Mouse (Mus musculus) limb, embryonic 13.5 days (tissue): Measurements from ENCODE around the gene Reck. TPM values are rescaled to one million over a fixed set of nuclear protein-coding genes. Genes with fewer than 3 reads are reported as not detected.

ENCODE experiments used
- ATAC-seq: fragments of 200-750 bp; cut with Nextera tagmentation; 2 replicates; pipeline ENCODE4 v1.8.0; 2017; ENCODE audit warnings: low read depth, moderate number of reproducible peaks, moderate TSS enrichment; ENCODE audit not compliant: low FRiP score
- H3K27ac ChIP-seq: fragments of 300-500 bp; sonication (generic); 2 replicates; pipeline ENCODE4 v1.5.1; 2015; ENCODE audit warnings: inconsistent platforms, mild to moderate bottlenecking, moderate library complexity
- H3K27me3 ChIP-seq: fragments of 300-500 bp; sonication (generic); 2 replicates; pipeline ENCODE4 v1.6.1; 2015; ENCODE audit warnings: mild to moderate bottlenecking, inconsistent platforms
- H3K36me3 ChIP-seq: fragments of 300-500 bp; sonication (generic); 2 replicates; pipeline ENCODE4 v1.6.1; 2015; ENCODE audit warnings: inconsistent platforms, mild to moderate bottlenecking, moderate library complexity
- H3K4me1 ChIP-seq: fragments of 300-500 bp; sonication (generic); 2 replicates; pipeline ENCODE4 v1.6.1; 2015; ENCODE audit warnings: inconsistent platforms
- H3K4me2 ChIP-seq: fragments of 300-500 bp; sonication (generic); replicated peaks from 2 replicates; pipeline ENCODE4 v1.6.1; 2015; ENCODE audit warnings: inconsistent platforms, mild to moderate bottlenecking, moderate library complexity
- H3K4me3 ChIP-seq: fragments of 300-500 bp; sonication (generic); 2 replicates; pipeline ENCODE4 v1.5.1; 2015; ENCODE audit warnings: moderate library complexity, mild to moderate bottlenecking, inconsistent platforms
- H3K9ac ChIP-seq: fragments of 300-500 bp; sonication (generic); 2 replicates; pipeline ENCODE4 v1.6.1; 2015; ENCODE audit warnings: mild to moderate bottlenecking, inconsistent platforms
- H3K9me3 ChIP-seq: fragments of 300-500 bp; sonication (generic); 2 replicates; pipeline ENCODE4 v1.6.1; 2016; ENCODE audit warnings: inconsistent platforms
- WGBS: fragments of 180-500 bp; shearing (Covaris S2); methylation state at CpG from one replicate; pipeline ENCODE4 v1.1.7; 2015; 5-methylcytosine and 5-hydroxymethylcytosine counted together
- polyA plus RNA-seq: library from polyadenylated mRNA; unstranded; fragments of >200 nt; fragmentation: Nextera tagmentation; extraction: Ambion mirVana; gene quantifications from 2 replicates; pipeline ENCODE4 v1.2.1, GENCODE M21; 2015

Gene Reck
- polyA plus RNA-seq, 1 experiment from 2014 or later = 35.7 TPM

GRCm38 (mm10) chr4:43959523-43960179 lies 84.3 kb downstream of the Reck start:
- Histone ChIP-seq H3K4me3 (0 out of 2 replicates have a peak overlapping the region, but pooled peaks have one; percentile 3), H3K4me2 (peak overlapping the region; percentile 91; the same call in 1 of the 2 replicates), H3K27ac (no peak overlapping the region), H3K9me3 (no peaks in the 10 kb centered on the region), H3K27me3 (0 out of 2 replicates have a peak, but pooled peaks cover 3% of the 10 kb centered on the region), H3K36me3 (no peaks in the 10 kb centered on the region), H3K4me1 (peaks cover 26% of the 10 kb centered on the region), H3K9ac (peak overlapping the region; percentile 35; the same call in 1 of the 2 replicates)
- no peak for ATAC-seq
- 67% methylated on average over 9 of the region's 9 CpGs for WGBS

GRCm38 (mm10) chr4:43960207-43960606 lies 84.9 kb downstream of the Reck start:
- H3K36me3 ChIP-seq = no peaks in the 10 kb centered on the region
- H3K4me2 ChIP-seq = 0 out of 2 replicates have a peak overlapping the region, but pooled peaks have one; percentile 91
- H3K9ac ChIP-seq = 0 out of 2 replicates have a peak overlapping the region, but pooled peaks have one; percentile 35
- no peaks in the 10 kb centered on the region for H3K9me3 ChIP-seq
- 0 out of 2 replicates have a peak, but pooled peaks cover 3% of the 10 kb centered on the region for H3K27me3 ChIP-seq
- peaks cover 30% of the 10 kb centered on the region for H3K4me1 ChIP-seq
- no peak overlapping the region for H3K4me3 ChIP-seq
- WGBS = 89% methylated on average over 6 of the region's 6 CpGs
- no peak overlapping the region for H3K27ac ChIP-seq
- ATAC-seq = no peak

DNA sequence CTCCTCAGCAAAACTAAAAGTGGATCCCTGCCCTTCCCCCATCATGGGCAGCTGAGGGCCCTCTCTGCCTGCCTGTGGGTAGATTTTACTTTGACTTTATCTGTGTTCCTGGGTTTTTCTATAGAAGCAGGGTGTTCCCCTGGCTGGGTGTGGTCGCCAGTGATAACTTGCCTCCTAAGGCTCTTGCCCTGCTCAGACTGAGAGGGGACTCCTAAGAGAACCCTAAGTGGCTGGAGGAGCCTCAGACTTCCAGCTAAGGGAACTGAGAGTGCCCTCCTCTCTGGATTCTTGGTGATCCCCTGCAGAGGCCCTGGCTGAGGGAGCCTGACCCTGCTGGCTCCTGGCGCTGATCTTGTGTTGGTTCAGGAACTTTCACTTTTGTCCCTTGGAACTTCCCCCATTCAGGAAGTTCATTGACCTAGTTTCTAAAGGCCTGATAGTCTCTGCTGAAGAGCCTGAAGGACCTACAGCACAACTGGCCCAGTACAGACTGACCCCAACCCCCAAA lies 89.0 kb downstream of the Reck start:
- no peak for ATAC-seq
- WGBS = 57% methylated on average over 2 of the region's 2 CpGs

DNA sequence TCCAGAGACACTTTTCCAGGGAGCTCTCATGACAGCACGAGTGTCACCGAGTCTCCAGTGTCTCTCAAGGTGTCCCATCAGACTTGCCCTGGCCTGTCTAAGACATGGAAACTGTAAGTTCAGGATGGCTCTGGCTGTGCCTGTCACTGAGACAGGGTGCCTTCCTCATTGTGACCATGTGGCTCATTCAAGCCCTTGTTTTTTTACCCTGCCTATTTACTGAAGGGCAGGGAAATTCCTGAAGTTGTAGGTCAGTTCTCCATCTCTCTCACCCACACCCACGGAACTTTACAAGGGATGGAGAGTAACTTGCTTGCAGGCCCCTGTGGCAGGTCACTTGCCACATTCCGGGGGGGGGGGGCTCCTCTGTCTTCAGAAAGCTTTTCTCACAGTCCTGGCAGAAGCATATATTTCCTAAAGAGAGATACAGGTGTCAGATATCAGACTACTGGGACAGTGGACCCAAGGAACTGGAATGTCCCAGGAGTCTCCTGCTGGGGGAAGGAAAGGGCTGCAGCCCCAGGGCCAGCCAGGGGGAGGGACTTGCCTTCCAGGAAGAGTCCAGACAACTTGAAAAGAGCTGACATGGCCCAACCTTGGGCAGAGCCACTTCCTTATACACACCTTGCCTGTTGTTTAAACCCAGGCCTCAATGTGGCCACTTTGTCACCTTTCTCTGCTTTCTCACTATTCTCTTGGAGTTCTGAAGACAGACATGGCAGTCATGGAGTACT lies 89.8 kb downstream of the Reck start:
- Histone ChIP-seq H3K9ac (no peak overlapping the region), H3K4me2 (no peak overlapping the region), H3K9me3 (no peaks in the 10 kb centered on the region), H3K27me3 (no peaks in the 10 kb centered on the region), H3K27ac (no peak overlapping the region), H3K4me1 (peaks cover 28% of the 10 kb centered on the region), H3K4me3 (no peak overlapping the region), H3K36me3 (no peaks in the 10 kb centered on the region; the same call in 1 of the 2 replicates)
- WGBS = 25% methylated on average over 4 of the region's 4 CpGs
- ATAC-seq = no peak

More for the DNA sequence above, 89.0 kb downstream of the Reck start:
- H3K9me3 ChIP-seq = no peaks in the 10 kb centered on the region
- H3K27me3 ChIP-seq = no peaks in the 10 kb centered on the region
- no peak overlapping the region for H3K9ac ChIP-seq
- no peaks in the 10 kb centered on the region for H3K36me3 ChIP-seq
- no peak overlapping the region for H3K4me2 ChIP-seq
- H3K4me1 ChIP-seq = peaks cover 33% of the 10 kb centered on the region
- H3K4me3 ChIP-seq = no peak overlapping the region
- no peak overlapping the region for H3K27ac ChIP-seq

DNA sequence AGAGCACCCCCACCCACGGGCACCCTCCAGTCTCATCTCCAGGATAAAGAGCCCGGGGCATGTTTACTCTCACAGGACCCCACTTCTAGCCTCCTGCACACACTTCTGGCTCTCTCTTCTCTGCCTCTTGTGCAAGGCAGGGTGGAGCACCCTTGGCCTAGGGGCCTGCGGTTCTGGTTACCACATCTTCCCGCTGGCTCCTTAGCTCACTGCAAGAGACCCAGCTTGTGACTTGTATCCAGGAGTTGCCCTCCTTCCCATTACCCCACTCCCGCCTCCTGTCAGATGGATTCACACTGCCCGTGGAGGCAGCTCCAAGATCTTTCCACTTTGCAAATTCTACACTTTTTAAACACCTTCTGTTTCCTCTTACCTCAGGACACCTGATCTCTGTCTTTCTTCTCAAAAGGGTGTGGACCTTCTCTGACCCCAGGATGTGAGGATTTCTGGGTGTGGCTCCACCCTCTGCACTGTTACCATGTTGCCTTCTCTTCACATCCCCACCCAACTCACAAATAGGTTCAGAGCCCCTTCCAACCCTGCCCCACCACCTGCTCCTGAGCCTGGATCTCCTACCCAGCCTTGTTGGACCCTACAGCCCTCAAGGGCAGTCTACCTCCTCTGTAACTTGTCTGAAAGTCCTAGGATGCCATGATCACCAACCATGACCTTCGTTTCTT lies 90.7 kb downstream of the Reck start:
- ATAC-seq = no peak

GRCm38 (mm10) chr4:43968650-43969049 lies 93.3 kb downstream of the Reck start:
- no peaks in the 10 kb centered on the region for H3K27me3 ChIP-seq
- no peak overlapping the region; the same call in 1 of the 2 replicates for H3K27ac ChIP-seq
- H3K9ac ChIP-seq = peak overlapping the region; percentile 31; the same call in 1 of the 2 replicates
- no peak for ATAC-seq
- WGBS = 53% methylated on average over 13 of the region's 13 CpGs
- H3K4me2 ChIP-seq = no peak overlapping the region
- no peaks in the 10 kb centered on the region for H3K9me3 ChIP-seq
- peaks cover 8% of the 10 kb centered on the region for H3K36me3 ChIP-seq
- peaks cover 43% of the 10 kb centered on the region for H3K4me1 ChIP-seq
- H3K4me3 ChIP-seq = no peak overlapping the region

More for the DNA sequence above, 90.7 kb downstream of the Reck start:
- no peaks in the 10 kb centered on the region for H3K27me3 ChIP-seq
- no peak overlapping the region for H3K4me2 ChIP-seq
- no peak overlapping the region for H3K27ac ChIP-seq
- H3K4me3 ChIP-seq = no peak overlapping the region
- peaks cover 28% of the 10 kb centered on the region for H3K4me1 ChIP-seq
- 77% methylated on average over 7 of the region's 7 CpGs for WGBS
- H3K9me3 ChIP-seq = no peaks in the 10 kb centered on the region
- no peak overlapping the region for H3K9ac ChIP-seq
- peaks cover 8% of the 10 kb centered on the region for H3K36me3 ChIP-seq

DNA sequence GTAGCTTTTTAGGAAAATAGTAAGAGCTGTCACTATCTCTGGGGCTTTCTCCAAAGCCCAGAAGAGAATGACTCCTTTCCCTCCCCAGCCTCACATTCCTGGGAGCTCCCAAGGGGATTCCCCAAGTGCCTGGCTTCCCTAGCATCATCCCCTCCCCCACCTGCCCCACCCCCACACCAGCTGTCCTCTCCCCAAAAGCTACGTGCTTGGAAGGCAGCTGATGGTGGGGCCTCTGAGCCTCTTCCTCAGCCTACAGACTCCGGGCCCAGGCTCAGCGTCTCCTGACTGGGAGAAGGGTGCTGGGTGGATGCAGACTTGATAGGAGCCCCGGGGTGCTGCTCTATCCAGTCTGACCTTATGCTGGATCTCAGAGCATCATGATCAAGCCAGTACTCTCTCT lies 94.0 kb downstream of the Reck start:
- Histone ChIP-seq H3K36me3 (peaks cover 8% of the 10 kb centered on the region), H3K9me3 (no peaks in the 10 kb centered on the region), H3K27me3 (no peaks in the 10 kb centered on the region), H3K4me2 (no peak overlapping the region), H3K4me1 (peaks cover 38% of the 10 kb centered on the region), H3K4me3 (no peak overlapping the region), H3K27ac (no peak overlapping the region), H3K9ac (no peak overlapping the region)
- no peak for ATAC-seq
- WGBS = 12% methylated on average over 4 of the region's 4 CpGs

DNA sequence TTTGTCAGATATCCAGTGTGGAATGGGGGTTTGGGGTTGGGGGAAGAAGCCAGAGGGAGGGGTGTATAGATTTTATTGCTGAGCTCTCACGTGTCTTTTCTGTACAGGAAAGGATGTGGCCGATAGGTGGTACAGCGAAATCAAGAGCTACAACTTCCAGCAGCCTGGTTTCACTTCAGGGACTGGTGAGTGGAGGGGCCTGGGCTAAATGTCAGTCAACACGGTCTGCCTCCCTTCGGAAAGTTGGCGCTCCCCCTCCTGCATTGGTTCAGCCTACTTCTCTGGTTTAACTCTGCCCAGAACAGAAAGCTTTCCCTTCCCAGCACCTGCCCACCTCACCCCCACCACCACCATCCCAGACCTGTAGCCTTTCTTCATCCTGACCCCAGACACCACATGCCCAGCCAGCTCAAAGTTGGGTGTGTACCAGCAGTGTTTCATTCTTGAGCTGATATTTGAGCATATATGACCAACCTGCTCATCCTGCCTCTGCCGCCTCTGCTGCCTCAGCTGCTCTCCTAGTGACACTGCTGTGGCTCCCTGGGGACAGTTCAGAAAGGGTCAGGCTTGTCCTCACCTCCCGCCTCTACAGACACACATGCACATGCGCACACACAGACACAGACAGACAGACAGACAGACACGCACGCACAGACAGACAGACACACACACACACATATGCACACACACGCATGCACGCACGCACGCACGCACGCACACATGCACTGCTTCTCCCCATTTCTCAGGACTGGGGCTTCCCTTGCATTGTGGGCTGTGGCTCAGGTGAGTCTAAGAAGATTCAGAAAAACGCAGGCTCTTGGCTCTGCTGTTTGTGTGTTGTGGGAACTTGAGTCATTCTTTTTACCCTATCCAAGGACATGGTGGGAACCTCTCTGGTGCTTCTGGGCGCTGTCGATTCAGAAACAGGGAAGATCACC lies 95.3 kb downstream of the Reck start:
- 84% methylated on average over 20 of the region's 20 CpGs for WGBS
- Histone ChIP-seq H3K4me3 (no peak overlapping the region), H3K27me3 (no peaks in the 10 kb centered on the region), H3K4me1 (peaks cover 31% of the 10 kb centered on the region), H3K36me3 (peaks cover 8% of the 10 kb centered on the region), H3K9me3 (no peaks in the 10 kb centered on the region), H3K9ac (no peak overlapping the region), H3K4me2 (no peak overlapping the region), H3K27ac (no peak overlapping the region)
- no peak for ATAC-seq

DNA sequence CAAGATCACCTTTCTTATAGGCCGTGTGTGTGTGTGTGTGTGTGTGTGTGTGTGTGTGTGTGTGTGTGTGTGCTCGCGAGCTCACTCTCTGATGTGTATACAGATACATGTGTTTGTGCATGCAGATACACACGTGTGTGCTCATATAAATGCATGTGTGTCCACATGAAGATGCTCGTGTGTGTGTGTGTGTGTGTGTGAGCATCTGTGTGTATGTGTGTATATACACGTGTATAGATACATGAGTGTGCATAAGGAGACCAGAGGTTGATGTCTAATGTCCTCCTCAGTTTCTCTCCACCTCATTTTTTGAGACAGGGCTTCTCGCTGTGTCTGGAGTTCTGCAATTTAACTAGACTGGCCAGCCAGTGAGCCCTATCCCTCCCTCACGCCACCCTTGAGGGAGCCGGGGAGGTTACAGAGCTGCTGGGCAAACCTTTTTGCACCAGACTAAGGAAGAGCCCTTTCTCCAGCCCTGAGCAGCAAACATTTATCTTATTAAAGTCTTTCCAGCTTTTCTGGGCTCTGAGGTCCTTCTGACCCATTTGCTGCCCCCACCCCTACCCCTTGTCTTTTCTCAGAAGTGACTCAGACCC lies 96.3 kb downstream of the Reck start:
- WGBS = 60% methylated on average over 9 of the region's 9 CpGs
- Histone ChIP-seq H3K4me2 (peak overlapping the region; percentile 46; the same call in 1 of the 2 replicates), H3K36me3 (peaks cover 8% of the 10 kb centered on the region), H3K9me3 (no peaks in the 10 kb centered on the region), H3K4me1 (peaks cover 31% of the 10 kb centered on the region), H3K27ac (peak overlapping the region; percentile 81), H3K4me3 (peak overlapping the region; percentile 9; the same call in 1 of the 2 replicates), H3K27me3 (no peaks in the 10 kb centered on the region), H3K9ac (peak overlapping the region; percentile 48; the same call in 1 of the 2 replicates)
- 0 out of 2 replicates have a peak, but pooled peaks have one; percentile 4 for ATAC-seq

DNA sequence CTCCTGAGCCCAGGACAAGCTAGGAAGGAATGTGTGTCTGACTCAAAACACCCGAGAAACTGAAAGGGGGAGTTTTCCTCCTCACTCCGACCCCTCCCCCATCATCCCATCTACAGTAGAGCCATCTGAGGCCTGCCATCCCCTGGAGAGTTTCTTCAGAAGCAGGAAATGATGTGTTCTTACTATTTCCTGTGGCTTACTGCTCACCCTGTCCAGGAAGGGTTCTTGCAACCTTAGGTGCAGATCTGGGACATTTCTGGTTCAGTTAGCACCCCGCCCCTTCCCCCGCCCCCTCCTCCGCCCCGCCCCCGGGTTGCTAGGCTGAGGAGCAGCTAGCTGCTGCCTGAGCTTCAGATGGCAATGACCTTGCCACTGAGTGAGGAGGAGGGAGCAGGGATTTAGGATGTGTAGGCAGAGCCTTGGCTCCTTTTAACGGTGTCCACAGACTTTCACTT lies 96.8 kb downstream of the Reck start:
- ATAC-seq = peak; percentile 79
- H3K9ac ChIP-seq = peak overlapping the region; percentile 48; the same call in 1 of the 2 replicates
- WGBS = 2% methylated on average over 8 of the region's 8 CpGs
- H3K27ac ChIP-seq = peak overlapping the region; percentile 81
- H3K27me3 ChIP-seq = no peaks in the 10 kb centered on the region
- H3K4me2 ChIP-seq = peak overlapping the region; percentile 46; the same call in 1 of the 2 replicates
- no peaks in the 10 kb centered on the region for H3K9me3 ChIP-seq
- peak overlapping the region; percentile 9; the same call in 1 of the 2 replicates for H3K4me3 ChIP-seq
- peaks cover 11% of the 10 kb centered on the region for H3K36me3 ChIP-seq
- H3K4me1 ChIP-seq = peaks cover 31% of the 10 kb centered on the region
